Mouse (Mus musculus): ENCODE results near the gene Ptprg. TPM values are rescaled to one million over a fixed set of nuclear protein-coding genes. Genes with fewer than 3 reads are reported as not detected.

Gene Ptprg
- polyA plus RNA-seq, 1 experiment = 21.7 TPM

DNA sequence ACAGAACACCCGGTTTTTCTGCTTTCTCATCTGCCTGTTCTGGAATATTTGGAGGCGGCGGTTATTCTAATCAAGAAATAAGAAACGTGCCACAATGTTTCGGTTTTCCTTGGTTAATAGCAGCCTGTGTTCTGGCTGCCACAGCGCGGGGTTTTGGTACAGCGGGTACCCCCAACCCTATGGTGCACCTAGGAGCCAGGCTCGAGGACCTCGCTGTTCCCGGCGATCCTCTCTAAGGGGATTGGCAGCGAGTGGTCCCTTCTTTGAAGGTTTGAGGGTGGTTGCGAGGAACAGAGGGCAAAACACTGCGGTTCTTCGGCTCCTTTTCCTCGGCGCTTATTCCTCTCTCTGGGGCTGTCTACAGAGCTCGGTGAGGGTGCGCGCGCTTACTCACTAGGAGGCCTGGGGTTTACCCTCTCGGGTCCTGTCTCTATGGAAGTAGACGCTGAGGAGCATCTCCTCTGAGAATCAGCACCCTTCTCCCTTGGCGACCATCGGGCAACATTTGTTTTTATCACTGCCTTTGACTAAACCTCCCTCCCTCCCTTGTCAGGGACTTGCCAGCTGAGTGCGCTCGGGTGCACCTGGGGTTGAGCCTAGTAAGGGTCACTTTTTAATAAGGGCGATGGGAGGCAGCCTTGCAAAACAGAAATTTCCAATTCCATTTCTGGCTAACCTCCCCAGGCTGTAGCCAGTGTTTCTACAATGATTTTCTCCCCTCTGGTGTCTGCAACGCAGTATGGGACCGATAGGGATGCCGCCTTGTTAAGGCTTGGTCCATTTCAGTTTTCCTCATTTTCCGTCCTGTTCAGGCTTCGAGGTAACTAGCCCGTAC lies 2.4 kb downstream of the Ptprg start:
- Histone ChIP-seq H3K4me3 (ENCODE audit: low read depth, low read length) (peak overlapping the region; percentile 67), H3K4me1 (ENCODE audit: control insufficient read depth, insufficient read depth, insufficient read length, low read length) (peaks cover 2% of the 10 kb centered on the region; the same call in 1 of the 2 replicates), H3K27me3 (ENCODE audit: control insufficient read depth, insufficient read depth, low read length) (no peaks in the 10 kb centered on the region), H3K27ac (ENCODE audit: insufficient read depth, low read depth, low read length) (no peak overlapping the region), H3K36me3 (ENCODE audit: control insufficient read depth, insufficient read depth, low read length) (no peaks in the 10 kb centered on the region)
- TF ChIP-seq POLR2A (IDR thresholded peaks at IDR 0.05; ENCODE audit: low read depth, low read length) (no peak), CTCF (IDR thresholded peaks at IDR 0.05; ENCODE audit: extremely low read depth, insufficient read length, insufficient replicate concordance, low read depth, low read length) (no peak)
- WGBS = 2% methylated on average over 35 of the region's 35 CpGs

- Histone ChIP-seq H3K27me3 (ENCODE audit: control insufficient read depth, insufficient read depth, low read length) (no peaks in the 10 kb centered on the region), H3K36me3 (ENCODE audit: control insufficient read depth, insufficient read depth, low read length) (no peaks in the 10 kb centered on the region), H3K4me1 (ENCODE audit: control insufficient read depth, insufficient read depth, insufficient read length, low read length) (peaks cover 2% of the 10 kb centered on the region), H3K4me3 (ENCODE audit: low read depth, low read length) (peak overlapping the region; percentile 67), H3K27ac (ENCODE audit: insufficient read depth, low read depth, low read length) (no peak overlapping the region)
- WGBS = 3% methylated on average over 26 of the region's 26 CpGs
- TF ChIP-seq POLR2A (IDR thresholded peaks at IDR 0.05; ENCODE audit: low read depth, low read length) (no peak), CTCF (IDR thresholded peaks at IDR 0.05; ENCODE audit: extremely low read depth, insufficient read length, insufficient replicate concordance, low read depth, low read length) (peak; percentile 68)
These were observed 3.2 kb downstream of the Ptprg start for GRCm38 (mm10) chr14:11556356-11557130.

DNA sequence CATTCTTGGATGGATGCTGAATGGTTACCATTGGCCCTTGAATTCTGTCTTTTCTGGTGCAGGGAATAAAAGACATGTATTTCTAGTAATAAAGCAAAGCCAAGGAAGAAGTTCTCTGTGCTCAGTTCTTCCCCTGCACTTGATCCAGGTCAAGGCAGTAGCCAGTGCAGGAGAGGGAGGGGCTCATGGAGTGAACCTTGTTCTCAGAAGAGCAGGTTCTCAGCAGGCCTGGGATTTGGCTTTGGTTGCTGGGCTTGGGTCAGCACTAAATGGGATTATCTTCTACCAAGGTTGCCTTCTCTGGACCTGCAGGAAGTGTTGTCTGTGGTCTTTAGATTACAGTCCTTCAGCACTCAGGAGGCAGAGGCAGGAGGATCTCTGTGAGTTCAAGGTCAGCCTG lies 5.2 kb downstream of the Ptprg start:
- H3K36me3 ChIP-seq (ENCODE audit: control insufficient read depth, insufficient read depth, low read length) = no peaks in the 10 kb centered on the region
- no peak overlapping the region for H3K27ac ChIP-seq (ENCODE audit: insufficient read depth, low read depth, low read length)
- TF ChIP-seq POLR2A (IDR thresholded peaks at IDR 0.05; ENCODE audit: low read depth, low read length) (no peak), CTCF (IDR thresholded peaks at IDR 0.05; ENCODE audit: extremely low read depth, insufficient read length, insufficient replicate concordance, low read depth, low read length) (no peak)
- no peak overlapping the region for H3K4me3 ChIP-seq (ENCODE audit: low read depth, low read length)
- H3K4me1 ChIP-seq (ENCODE audit: control insufficient read depth, insufficient read depth, insufficient read length, low read length) = peaks cover 9% of the 10 kb centered on the region
- H3K27me3 ChIP-seq (ENCODE audit: control insufficient read depth, insufficient read depth, low read length) = no peaks in the 10 kb centered on the region

DNA sequence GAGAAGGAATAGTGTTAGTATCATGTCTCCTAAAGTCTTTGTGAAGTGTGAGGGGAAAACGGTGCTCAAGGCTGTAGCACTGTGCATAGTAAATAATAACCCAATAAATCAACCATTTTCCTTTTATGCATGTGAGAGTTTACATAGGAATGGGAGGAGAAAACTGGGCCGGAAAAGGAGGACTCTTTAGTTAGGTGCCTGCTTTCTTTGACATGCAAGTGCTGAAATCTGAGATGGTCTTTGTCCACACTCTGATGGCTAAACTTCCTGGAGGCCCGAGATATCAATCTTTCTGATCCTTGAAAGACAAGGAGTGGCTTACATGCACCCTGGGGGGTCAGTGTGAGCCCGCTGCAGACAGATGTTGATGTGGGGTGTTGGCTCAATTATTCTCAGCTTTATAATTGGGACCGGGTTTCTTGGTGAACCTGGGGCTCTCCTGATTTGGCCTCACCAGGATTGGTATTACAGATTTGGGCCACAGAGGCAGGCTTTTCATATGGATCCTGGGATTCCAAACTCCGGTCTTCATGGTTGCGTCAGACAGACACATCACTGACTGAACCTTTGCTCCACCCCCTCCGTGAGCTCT lies 7.4 kb downstream of the Ptprg start:
- H3K4me1 ChIP-seq (ENCODE audit: control insufficient read depth, insufficient read depth, insufficient read length, low read length) = peaks cover 20% of the 10 kb centered on the region
- 51% methylated on average over 8 of the region's 8 CpGs for WGBS
- H3K4me3 ChIP-seq (ENCODE audit: low read depth, low read length) = no peak overlapping the region
- TF ChIP-seq POLR2A (IDR thresholded peaks at IDR 0.05; ENCODE audit: low read depth, low read length) (no peak), CTCF (IDR thresholded peaks at IDR 0.05; ENCODE audit: extremely low read depth, insufficient read length, insufficient replicate concordance, low read depth, low read length) (no peak)
- H3K27me3 ChIP-seq (ENCODE audit: control insufficient read depth, insufficient read depth, low read length) = no peaks in the 10 kb centered on the region
- H3K36me3 ChIP-seq (ENCODE audit: control insufficient read depth, insufficient read depth, low read length) = no peaks in the 10 kb centered on the region
- no peak overlapping the region for H3K27ac ChIP-seq (ENCODE audit: insufficient read depth, low read depth, low read length)

GRCm38 (mm10) chr14:11561397-11561796 lies 8.1 kb downstream of the Ptprg start:
- no peaks in the 10 kb centered on the region for H3K36me3 ChIP-seq (ENCODE audit: control insufficient read depth, insufficient read depth, low read length)
- no peaks in the 10 kb centered on the region for H3K27me3 ChIP-seq (ENCODE audit: control insufficient read depth, insufficient read depth, low read length)
- TF ChIP-seq POLR2A (IDR thresholded peaks at IDR 0.05; ENCODE audit: low read depth, low read length) = no peak
- TF ChIP-seq CTCF (IDR thresholded peaks at IDR 0.05; ENCODE audit: extremely low read depth, insufficient read length, insufficient replicate concordance, low read depth, low read length) = no peak
- no peak overlapping the region for H3K27ac ChIP-seq (ENCODE audit: insufficient read depth, low read depth, low read length)
- WGBS = 87% methylated on average over 4 of the region's 4 CpGs
- H3K4me3 ChIP-seq (ENCODE audit: low read depth, low read length) = no peak overlapping the region
- peaks cover 19% of the 10 kb centered on the region for H3K4me1 ChIP-seq (ENCODE audit: control insufficient read depth, insufficient read depth, insufficient read length, low read length)

GRCm38 (mm10) chr14:11562870-11563269 lies 9.5 kb downstream of the Ptprg start:
- Histone ChIP-seq H3K4me1 (ENCODE audit: control insufficient read depth, insufficient read depth, insufficient read length, low read length) (peaks cover 19% of the 10 kb centered on the region; the same call in 1 of the 2 replicates), H3K36me3 (ENCODE audit: control insufficient read depth, insufficient read depth, low read length) (no peaks in the 10 kb centered on the region), H3K27me3 (ENCODE audit: control insufficient read depth, insufficient read depth, low read length) (no peaks in the 10 kb centered on the region), H3K27ac (ENCODE audit: insufficient read depth, low read depth, low read length) (no peak overlapping the region), H3K4me3 (ENCODE audit: low read depth, low read length) (no peak overlapping the region)
- TF ChIP-seq CTCF (IDR thresholded peaks at IDR 0.05; ENCODE audit: extremely low read depth, insufficient read length, insufficient replicate concordance, low read depth, low read length) = no peak
- TF ChIP-seq POLR2A (IDR thresholded peaks at IDR 0.05; ENCODE audit: low read depth, low read length) = no peak
- WGBS = 80% methylated on average over 2 of the region's 2 CpGs

All from small intestine, adult 2 months (tissue).